Mouse (Mus musculus) brain, adult 2 months (tissue): Measurements from ENCODE around the gene Bscl2.
"Not testable (repeated sequence)": the region's sequence is repeated elsewhere in the genome, so short reads cannot be mapped to it uniquely, and the experiment has no call there.

Experiments
- DNase-seq: peaks from one replicate; pipeline ENCODE4 v3.0.0; 2011; ENCODE audit warnings: low read depth, low spot score

Gene Bscl2

GRCm38 (mm10) chr19:8830664-8831063 is 6.6 kb upstream of the Bscl2 start:
- no peak for DNase-seq

GRCm38 (mm10) chr19:8831262-8831661 is 6.0 kb upstream of the Bscl2 start:
- DNase-seq = no peak

- DNase-seq = no peak
Observed at GRCm38 (mm10) chr19:8832971-8833370, 4.3 kb upstream of the Bscl2 start.

- DNase-seq = not testable (repeated sequence)
Observed at GRCm38 (mm10) chr19:8836327-8836726, 940 bp upstream of the Bscl2 start.

- peak; percentile 61 for DNase-seq
Observed at GRCm38 (mm10) chr19:8838041-8838730, 919 bp downstream of the Bscl2 start.

DNA sequence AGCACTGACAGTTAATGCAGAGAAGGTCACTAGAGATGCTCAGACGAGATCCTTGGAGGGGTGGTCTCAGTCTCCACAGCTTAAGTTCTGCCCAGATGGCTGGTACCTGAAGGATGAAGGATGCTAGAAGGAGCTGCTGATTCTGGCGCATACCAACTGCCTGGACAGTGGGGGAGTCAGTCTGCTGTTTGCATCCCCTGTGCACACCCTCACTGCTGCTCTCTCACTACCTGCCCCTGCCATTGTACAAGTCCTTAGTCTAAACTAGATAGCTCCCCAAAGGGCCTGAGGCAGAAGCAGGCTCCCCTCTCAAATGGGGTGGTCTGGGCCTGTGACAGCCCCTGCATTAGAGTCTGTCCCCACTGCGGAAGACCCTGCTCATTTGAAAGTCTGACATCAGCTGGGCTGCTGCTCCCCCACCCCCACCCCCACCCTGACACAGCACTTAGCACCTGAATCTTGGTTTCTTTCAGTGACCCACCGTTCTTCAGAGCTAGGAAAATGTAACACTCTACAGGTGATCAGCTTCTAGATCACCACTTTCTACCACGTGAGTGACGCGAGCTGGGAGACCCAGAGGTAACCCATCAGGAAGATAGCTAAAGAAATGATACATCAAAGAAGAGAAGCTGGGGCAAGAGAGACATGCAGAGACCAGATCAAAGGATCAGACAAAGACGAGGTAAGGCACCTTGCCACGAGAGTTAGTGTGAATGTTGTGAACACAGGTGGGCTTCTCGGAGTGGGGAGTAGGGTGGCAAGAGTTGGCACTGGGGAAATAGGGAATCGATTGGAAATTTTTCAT is 2.0 kb downstream of the Bscl2 start, which contains the start of gene Gng3:
Gene Gng3 (minus strand): TSS at position 92 of the 805 bp plus-strand sequence.
- peak; percentile 99 for DNase-seq

DNA sequence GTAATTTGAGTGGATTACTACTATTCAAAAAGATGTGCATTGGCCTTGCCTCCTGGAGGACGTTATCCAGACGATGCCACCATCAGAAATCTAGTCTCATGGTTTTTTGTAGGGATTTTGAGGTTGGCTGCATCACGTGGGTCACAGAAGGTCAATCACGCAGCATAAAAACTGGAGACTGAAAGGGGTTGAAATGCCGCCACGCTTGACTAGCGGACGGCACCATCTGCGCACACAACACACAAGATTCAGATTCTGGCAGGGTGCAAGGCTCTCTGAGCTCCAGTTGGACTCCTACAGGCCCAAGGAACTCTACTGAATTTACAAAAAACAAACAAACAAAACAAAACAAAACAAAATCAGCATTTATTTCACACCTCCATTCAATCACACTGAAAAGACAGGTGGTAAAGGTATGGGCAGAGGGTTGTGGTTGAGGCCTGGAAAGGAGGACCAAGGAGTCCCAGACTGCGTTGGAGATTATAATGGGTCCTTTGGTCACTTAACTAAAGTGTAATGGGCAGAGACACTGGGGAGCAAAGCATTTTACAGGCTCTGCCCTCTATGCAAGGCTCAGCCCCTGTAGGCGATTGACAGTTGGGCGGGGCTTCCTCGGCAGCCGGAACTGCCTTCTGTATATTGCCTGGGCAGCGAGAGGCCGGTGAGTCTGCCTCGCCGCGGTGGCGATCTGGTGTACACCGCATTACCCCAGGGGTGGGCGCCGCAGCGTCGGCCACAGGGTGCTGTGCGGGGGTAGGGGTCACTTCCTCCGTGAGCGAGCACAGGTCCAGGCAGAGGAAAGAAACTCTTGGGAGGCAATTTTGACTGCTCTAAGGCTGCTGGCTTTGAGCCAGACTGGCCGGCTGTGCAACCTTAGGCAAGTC is 2.9 kb downstream of the Bscl2 start:
- peak; percentile 93 for DNase-seq

DNA sequence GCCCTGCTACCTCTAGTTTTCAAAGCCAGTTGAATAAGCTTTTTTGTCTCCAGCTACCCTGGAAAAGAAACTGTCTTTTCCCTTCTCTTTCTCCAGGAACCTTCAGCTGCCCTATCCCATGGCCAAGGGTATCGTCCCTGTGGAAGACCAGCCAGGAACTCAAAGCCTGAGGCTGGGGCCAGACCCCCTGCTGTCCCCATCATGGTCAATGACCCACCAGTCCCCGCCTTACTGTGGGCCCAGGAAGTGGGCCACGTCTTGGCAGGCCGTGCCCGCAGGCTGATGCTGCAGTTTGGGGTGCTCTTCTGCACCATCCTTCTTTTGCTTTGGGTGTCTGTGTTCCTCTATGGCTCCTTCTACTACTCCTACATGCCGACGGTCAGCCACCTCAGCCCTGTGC is 3.7 kb downstream of the Bscl2 start:
- no peak for DNase-seq

DNA sequence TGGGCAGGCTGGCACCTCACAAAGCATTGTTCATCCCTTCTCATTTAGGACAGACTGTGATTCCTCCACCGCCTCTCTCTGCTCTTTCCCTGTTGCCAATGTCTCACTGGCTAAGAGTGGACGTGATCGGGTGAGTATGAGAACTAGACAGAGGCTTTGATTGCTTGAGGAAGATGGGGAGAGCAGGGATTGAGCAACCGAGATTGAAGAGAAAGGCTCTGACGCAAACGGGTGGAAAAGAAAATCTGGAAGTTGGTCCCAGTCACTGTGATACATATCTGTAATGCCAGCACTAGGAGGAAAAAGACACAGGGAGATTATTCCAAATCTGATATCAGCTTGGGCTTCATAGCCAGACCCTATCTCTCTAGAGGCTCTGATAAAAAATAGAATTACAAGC is 5.7 kb downstream of the Bscl2 start:
- DNase-seq = no peak

GRCm38 (mm10) chr19:8844371-8845129 is 7.3 kb downstream of the Bscl2 start:
- peak; percentile 87 for DNase-seq

DNA sequence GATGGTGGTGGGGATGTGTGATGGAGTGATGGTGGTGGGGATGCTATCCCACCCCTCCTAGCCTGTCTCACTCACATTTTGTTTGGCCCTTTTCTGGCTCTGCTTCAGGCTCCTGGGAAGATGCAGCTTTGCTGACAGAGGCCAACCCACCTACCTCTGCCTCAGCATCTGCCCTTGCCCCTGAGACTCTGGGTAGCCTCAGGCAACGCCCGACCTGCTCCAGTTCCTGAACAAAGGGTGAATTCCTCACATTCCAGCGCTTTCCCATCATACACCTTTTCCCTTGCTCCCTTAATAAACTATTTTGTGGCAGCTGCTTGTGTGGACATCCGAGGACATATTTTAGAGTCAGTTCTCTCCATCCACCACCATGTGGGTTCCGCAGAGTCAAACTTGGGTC is 11.1 kb downstream of the Bscl2 start:
- no peak for DNase-seq

GRCm38 (mm10) chr19:8850402-8850901 is 13.2 kb downstream of the Bscl2 start, which contains the start of gene Lrrn4cl:
Gene Lrrn4cl (plus strand): TSS chr19:8850768.
- peak; percentile 75 for DNase-seq

DNA sequence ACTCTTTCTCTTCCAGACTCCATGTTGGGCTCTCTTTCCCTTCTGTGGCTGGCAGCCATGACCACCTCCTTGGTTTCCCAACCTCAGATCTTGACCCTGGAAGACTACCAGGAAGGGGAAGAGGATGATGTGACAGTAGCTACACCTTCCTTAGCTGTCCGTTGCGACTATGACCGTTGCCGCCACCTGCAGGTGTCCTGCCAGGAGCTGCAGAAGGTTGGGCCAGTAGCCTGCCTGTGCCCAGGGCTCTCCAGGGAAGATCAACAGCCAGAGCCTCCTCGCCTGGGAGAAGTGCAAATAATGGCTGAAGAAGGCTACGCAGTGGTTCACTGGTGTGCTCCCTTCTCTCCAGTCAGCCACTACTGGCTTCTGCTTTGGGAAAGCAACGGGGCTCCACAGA is 14.4 kb downstream of the Bscl2 start:
- DNase-seq = no peak

- no peak for DNase-seq
Observed at GRCm38 (mm10) chr19:8852236-8852928, 15.1 kb downstream of the Bscl2 start.

DNA sequence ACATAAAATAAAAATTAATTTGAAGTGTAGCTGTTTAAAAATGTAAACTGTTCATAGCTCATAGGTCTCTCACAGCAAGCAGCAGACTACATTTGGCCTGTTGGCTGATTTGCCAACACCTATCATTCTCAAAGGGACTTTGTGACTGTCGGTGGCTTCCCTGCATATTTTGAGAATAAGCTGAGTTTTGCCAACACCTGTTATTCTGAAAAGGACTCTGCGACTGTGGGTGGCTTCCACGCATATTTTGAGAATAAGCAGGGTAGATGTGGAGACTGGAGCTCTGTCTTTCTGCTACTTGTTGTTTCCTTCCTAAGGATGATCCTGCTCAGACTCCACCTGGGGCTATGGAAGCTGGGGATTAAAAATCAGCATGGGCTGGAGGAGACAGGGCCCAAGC is 15.8 kb downstream of the Bscl2 start:
- DNase-seq = peak; percentile 60

DNA sequence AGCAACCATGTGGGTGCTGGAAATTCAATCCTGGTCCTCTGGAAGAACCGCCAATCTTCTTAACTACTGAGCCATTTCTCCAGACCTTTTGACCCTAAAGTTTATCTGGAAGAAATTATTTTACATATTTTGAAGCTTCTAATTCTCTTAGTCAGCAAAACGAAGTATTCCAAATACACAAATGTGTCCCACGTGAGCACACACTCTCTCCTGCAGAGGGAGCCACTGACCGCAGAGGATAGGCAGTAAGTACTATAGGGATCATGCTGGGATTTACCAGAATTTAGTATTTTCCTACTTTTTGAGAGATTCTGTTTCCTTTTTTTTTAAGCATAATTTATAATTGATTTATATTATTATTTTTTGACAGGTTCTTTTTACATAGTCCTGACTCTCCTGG is 20.4 kb downstream of the Bscl2 start:
- peak; percentile 76 for DNase-seq

GRCm38 (mm10) chr19:8859018-8859417 is 21.8 kb downstream of the Bscl2 start:
- DNase-seq = peak; percentile 35

GRCm38 (mm10) chr19:8864265-8864664 is 27.0 kb downstream of the Bscl2 start:
- peak; percentile 54 for DNase-seq

DNA sequence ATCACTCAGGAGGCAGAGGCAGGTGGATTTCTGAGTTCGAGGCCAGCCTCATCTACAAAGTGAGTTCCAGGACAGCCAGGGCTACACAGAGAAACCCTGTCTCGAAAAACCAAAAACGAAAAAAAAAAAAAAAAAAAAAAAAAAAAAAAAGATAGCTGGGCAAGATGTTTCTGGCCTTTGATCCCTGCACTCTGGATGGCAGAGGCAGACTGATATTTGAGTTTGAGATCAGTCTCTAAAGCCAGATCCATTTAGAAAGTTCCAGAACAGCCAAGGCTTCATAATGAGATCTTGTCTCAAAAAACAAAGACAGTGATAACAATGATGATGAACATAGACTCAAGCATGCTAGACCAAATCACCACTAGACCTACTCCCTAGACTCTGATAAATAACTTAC is 33.1 kb downstream of the Bscl2 start:
- DNase-seq = not testable (repeated sequence)

DNA sequence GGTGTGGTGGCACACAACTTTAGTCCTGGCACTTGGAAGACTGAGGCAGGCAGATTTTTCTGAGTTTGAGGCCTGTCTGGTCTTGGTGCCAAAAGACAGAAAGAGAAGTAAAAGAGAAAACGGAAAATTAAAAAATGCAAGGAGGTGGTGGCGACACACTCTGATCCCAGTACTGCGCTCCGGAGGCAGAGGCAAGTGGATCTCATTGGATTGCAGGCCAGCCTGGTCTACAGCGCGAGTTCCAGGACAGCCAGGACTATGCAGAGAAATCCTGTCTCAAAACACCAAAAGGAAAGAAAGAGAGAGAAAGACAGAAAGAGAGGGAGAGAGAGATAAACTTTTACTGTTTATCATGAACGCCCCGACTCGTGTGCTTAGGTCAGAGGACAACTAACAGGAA is 33.6 kb downstream of the Bscl2 start:
- DNase-seq = no peak
